Mouse (Mus musculus) induced T-regulatory cell, adult 2 months (primary cell): ENCODE results near the gene Fam57b.
"Not testable (repeated sequence)": the region's sequence is repeated elsewhere in the genome, so short reads cannot be mapped to it uniquely, and the experiment has no call there.

Experiments
- DNase-seq: peaks from one replicate; pipeline ENCODE4 v3.0.0-alpha.2; 2012; ENCODE audit warnings: low read depth

The Fam57b gene

DNA sequence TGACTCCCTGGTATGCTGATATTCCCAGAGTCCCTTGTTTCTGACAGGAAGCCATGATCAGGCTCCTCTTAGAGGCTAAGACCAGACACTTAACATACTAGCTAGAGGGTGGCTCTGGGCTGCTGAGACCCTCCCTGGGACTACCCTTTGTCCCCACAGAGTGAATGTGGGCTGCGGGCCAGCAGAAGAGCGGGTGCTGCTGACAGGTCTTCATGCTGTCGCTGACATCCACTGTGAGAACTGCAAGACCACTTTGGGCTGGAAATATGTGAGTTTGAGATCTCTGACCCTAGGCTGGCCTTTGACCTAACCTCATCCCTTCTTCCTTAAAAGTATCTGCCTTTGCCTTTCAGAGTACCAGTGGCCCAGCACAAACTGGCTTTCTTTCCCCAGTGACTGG is 19.3 kb upstream of the Fam57b start:
- DNase-seq, result no peak

DNA sequence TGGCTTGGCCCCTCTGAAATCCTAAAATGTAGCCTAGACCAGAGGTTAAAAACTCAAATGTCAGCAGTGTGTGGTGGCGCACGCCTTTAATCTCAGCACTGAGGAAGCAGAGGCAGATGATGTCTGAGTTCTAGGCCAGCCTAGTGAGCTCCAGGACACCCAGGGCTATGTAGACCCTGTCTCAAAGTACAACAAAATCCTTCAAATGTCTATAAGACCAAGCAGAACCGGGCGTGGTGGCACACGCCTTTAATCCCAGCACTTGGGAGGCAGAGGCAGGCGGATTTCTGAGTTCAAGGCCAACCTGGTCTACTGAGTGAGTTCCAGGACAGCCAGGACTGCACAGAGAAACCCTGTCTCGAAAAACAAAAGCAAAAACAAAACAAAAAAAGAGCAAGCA is 18.4 kb upstream of the Fam57b start:
- not testable (repeated sequence) for DNase-seq

DNA sequence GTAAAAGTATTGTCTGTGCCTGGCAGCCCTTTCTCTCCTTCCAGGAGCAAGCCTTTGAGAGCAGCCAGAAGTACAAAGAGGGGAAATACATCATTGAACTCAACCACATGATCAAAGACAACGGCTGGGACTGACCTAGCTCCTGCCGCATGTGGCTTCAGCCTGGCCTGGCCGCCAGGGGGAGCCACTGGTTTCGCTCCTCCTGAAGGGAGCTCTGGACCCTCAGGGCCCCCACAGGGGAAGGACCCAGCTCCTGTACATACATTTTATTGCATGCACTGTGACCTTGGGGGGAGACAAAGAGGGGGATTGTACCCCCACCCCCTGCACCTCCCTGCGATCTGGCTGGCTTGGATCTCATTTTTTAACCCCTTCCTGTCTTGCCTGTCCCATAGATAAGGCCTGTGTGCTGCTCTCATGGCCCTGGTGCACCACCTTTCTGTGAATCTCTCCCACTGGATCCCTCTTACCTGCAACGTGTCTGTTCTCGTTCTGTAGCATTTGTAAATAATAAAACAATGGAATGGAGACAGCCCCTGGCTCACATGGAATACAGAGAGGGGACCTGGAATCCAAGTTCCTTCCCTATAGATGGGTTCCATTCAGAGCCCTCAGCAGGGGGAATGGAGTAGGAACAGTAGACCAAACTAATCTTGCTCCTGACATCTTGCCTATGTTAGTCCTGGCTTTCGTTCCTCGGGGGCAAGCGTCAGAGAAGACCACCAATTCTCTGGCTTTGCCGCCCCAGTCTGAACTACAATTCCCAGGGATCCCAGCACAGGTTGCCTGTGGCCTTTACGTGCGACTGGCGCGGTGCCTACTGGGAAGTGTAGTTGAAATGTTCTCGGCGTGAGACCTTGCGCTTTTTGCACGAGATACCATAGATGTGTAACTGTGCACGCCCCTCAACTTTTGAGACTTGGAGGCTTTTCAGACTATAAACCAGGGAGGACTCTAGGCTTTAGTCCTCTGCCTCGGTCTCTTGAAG is 17.2 kb upstream of the Fam57b start:
- peak; percentile 88 for DNase-seq

DNA sequence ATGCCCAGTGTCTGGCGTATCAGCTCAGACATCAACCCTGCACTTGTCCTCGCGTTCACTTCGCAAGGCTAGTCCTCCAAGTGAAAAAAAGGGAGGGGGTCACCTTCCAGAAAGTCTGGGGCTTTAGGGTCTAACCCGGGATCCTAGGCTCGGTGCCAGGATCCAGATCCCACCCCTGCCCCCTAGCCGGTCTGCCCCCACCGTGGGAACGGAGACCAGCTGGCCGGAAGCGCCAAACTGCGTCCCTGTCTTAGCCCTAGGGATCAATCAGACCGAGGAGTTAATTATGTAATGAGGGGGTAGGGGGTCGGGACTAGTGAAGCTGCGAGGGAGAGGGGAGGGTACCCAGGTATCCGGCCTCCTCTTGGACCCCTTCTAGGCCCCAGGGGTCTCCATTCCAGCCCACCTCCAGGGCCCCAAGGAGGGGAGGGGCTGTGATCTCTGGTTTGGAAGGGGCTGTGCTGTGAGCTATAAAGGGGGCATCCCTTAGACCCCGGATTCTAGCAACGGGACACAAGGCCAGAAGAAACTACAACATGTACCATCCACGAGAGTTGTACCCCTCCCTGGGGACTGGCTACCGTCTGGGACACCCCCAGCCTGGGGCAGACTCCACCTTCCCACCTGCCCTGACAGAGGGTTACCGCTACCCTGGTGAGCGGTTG is 16.4 kb upstream of the Fam57b start, which contains the start of gene Tbx6:
Gene Tbx6, plus strand, starts transcription at position 513 of the 665 bp plus-strand sequence.
- DNase-seq, result no peak

DNA sequence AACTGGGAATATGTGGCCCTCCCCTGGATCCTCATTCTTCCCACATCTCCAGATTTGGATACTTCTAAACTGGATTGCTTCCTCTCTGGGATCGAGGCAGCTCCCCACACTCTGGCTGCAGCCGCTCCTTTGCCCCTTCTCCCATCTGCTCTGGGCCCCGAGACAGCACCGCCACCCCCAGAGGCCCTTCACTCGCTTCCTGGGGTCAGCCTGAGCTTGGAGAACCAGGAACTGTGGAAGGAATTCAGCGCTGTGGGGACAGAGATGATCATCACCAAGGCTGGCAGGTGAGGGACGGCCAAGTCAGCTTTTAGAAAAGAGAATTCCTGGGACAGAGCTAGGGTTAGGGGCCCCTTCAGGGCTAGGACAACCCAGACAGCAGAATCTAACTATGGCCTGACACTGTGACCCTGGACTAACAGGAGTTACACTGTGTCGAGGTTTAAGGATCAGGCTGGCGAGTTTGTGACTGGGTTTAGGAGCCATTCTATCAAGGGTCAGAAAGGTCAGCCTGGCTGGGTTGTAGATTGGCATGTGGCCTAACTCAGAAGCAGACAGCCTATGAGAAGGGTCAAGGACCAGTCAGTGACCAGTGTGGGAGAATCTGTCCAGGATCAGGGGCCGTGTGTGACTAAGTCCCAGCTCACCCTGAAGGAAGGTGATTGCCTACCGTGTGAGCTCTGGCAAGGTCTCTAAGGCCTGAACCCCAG is 15.7 kb upstream of the Fam57b start:
- no peak for DNase-seq

DNA sequence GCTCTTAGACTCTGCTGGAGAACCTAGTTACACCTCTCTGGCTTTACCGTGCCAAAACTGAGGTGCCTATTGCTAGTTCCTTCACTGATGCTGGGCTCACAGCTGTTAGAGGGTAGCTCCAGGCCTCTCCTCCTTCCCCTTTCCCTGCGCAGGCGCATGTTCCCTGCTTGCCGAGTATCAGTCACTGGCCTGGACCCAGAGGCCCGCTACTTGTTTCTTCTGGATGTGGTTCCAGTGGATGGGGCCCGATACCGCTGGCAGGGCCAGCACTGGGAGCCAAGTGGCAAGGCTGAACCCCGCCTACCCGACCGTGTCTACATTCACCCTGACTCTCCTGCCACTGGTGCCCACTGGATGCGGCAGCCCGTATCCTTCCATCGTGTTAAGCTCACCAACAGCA is 14.8 kb upstream of the Fam57b start:
- no peak for DNase-seq

DNA sequence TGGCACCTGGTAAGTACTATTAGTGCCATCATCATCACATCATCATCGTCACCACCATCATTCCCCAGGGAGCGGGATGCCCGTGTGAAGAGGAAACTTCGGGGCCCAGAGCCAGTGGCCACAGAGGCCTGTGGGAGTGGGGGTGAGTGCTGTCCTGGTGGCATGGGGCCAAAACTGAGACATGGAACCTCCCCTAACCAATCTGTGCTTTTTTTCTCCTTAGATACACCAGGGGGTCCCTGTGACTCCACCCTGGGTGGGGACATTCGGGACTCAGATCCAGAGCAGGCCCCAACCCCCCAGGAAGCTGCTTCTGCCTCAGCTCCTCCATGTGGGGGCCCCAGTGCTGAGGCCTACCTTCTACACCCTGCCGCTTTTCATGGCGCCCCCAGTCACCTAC is 13.0 kb upstream of the Fam57b start:
- DNase-seq, result no peak

DNA sequence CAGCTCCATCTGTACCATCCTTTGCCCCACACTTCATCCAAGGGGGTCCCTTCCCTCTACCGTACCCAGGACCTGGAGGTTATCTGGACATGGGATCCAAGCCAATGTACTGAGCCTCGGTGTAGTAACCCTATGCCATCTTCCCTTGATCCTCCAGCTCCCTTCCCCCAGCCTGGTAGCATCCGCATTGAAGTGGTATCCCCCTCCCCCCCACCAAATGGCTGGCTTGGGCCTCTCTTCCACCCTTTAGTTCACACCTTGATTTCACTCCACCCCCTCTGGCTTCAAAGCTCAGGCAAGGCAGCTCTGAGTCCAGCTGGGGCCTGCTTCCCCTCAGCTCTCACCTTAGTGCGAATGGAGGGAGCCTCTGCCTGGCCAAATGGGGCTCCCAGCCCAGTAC is 12.4 kb upstream of the Fam57b start:
- DNase-seq, result no peak

DNA sequence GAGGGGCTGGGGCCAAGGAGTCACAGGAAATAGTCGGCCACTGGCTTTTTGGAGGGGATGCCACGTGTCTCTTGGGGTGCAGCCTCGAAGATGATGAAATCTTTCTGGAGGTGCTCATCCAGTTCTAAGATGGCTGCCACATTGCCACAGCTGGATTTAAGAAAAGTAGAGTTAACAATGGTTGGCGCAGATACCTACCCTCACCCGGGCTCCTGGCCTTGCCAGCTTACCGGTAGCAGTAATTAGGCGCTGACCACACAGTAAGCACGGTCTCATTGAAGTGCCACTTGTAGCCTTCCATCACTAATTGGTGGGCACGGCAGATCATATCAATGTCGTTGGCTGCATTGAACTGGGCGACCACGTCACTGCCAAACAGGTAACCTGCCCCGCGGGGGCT is 11.3 kb upstream of the Fam57b start:
- no peak for DNase-seq

DNA sequence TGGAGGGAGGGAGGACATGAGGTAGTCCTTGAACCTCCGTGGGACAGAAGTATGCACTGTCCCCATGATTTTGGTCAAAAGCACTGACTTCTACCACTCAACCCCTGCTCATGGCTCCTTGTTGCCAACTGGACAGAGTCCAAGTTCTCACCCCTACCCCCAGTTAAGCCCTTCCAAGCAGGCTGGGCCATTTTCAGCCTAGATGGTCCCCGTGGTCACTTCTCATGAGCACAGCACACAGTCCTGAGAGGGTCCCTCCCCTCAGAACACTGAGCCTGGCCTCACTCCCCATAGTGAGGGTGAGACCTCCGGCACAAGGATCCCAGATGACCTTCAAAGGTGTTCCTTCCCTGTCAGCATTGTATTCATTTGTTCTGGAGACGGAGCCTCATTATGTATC is 8.3 kb upstream of the Fam57b start:
- no peak for DNase-seq

DNA sequence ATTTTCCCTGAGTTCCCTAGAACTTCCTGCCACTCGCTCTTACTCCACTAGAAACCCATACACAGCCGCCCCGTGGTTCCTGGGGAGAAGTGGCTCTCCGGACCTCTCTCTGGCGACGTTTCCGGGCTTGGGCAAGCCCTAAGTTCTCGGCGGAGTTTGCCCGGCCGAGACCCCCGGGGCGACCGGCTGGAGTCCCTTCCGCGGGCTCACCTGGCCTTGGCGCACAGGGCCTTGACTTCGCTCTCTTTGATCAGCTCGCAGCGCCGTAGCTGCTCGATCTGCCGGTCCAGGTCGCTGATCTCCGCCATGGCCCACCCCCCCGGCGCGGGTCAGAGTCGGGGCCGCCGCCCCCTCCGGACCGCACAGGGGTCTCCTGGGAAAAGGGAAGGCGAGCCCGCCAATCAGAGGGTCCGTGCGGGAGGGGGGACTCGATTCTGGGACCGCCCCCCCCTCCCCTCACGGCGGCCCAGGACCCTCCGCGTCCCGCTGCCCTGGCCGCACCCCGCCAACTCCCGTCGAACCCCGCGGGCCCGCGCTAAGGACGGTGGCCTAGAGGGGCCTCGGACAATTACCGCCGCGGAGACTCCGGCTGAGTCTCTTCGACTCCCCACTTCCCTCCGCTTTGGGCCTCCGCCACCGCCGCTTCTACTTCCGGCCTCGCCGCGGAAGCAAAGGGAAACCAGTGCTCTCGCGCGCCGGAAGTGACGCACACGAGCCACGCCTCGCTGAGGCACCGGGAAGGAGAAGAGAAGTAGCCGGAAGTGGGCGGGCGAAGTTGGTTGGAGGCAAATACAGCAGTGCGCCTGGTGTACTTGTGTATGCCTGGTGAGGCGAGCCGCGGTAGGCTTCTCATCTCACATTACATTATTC is 5.4 kb upstream of the Fam57b start, which contains the start of gene Ppp4c:
Gene Ppp4c, minus strand, starts transcription at position 646 of the 870 bp plus-strand sequence.
- peak; percentile 99 for DNase-seq

DNA sequence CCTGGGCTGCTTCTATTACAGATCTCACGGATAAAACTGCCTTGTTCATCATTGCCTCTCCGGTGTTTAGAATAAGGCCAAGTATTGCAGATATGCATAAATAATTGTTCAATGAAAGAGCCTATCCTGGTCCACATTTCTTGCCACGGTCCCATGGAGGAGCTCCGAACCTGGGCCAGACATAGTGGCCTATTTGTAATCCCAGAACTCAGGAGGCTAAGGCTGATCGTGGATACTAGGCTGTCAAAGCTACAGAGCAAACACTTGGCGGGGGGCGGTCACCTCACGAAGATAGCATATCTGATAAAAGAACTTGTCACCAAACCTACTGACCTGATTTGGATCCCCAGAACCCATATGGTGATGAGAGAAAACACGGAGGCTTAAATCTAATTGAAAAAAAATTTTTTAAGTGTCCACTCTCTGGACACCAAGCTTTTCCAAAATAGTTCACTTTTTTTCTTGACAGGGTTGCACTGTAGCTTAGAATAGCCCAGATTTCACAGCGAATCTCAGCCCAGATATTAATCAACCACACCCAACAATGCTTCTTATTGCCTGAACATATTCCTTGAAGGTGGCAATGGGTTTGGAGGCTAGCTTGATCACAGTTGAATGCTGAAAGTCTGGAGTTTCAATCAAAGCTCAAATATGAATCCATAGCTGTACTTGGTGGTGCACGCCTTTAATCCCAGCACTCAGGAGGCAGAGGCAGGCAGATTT is 4.6 kb upstream of the Fam57b start:
- no peak for DNase-seq

DNA sequence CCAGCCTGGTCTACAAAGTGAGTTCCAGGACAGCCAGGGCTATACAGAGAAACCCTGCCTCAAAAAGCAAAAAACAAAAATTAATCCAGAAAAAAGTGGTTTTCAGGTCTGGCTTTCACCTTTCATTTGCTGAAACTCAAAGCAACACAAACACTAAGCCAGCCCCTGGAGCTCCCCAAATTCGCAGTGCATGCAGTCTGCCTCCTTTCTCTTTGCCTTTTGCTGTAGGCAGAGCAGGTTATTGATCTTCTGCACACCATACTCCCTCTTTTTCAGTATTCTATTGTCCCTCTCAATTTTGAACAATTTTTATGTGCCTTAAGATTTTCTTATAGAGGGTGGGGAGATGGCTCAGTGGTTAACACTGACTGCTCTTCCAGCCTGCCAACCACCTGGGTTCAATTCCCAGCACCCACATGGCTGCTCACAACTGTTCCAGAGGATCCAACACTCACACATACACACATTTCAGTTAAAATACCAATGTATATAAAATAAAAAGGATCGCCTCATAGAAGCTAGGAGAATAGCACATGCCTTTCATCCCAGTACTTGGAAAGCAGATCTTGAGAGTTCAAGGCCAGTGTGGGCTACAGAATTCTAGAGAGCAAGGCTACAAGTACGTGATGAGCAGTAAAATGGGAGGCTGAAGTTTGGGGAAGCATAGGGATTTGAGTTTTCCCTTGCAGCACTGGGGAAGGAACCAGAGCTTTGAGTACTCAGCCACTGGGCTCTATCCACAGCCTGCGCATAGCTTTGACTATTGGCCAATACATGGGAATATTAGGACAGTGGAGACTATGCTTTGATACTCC is 3.8 kb upstream of the Fam57b start:
- no peak for DNase-seq

DNA sequence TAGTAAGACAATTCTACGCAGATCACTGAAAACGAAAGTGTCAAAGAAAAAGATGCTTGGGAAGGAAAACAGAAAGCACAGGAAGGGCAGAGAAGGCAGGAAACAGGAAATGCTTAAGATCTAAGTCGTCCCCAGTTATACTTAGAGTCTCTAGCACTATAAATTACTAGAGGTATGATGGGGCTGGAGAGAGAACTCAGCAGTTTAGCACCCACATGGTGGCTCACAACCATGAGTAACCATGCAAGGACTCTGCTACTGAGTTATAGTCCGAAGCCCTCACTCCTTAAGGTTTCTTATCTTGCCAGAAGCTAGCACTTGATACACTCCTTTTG is 3.2 kb upstream of the Fam57b start:
- peak; percentile 78 for DNase-seq

DNA sequence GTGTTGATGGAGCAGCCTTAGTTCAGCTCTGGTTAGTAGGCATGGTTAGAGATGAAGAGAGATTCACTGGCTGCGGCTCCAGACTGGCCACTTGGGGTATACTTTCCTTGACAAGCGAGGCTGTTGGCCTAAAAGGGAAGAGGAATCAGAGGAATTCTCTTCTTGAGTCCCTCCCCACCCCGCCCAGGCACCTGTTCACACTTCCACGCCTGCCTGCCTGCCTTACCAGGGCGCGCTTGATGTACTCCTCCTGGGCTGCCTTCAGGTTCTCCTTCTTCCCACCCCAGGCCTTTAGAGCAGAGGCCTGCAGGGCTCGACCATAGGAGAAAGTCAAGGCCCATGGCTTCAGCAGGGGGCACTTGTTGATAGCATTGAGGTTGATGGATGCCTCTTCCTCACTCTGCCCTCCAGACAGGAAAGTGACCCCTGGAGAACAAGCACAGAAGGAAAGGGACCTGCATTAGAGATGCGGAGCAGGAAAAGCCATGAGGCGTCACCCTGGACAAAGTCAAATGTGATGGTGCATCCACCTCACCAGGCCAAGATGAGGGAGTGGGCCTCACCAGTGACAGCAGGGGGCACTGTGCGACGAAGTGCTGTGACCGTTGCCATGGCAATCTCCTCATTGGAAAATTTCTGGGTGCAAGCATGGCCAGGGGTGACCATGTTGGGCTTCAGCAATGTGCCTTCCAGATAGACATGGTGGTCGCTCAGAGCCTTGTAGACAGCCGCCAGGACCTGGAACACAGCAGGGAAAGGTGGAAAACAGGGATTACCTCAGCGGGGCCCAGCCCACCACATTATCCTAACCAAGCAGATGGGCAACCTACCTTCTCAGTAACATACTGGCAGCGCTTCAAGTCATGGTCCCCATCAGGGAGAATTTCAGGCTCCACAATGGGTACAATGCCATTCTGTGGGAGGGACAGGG is 1.8 kb upstream of the Fam57b start:
- DNase-seq, result no peak

DNA sequence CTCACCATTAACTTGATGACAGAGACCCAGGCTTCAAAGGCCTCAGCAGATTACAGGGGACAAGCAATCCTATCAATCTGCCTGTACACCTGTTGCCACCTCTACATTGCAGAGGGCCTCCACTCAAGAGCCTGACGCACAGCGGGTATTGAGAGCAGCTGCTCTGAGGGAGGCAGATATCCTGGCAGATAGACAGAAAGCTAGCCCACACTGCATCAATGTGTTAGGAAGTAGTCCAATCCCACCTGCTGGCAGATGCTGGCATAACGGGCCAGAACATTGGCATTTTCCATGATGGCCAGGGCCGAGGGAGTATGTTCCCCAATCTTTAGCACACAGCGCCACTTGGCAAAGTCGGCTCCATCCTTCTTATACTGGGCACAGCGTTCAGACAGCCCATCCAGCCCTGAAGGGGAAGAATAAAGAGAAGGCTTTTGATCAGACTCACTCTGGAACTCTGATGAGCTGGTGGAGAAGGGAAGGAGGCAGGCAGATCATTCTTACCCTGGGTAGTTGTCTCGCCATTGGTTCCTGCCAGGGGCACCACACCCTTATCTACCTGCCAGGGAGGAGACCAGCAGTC is 1.0 kb upstream of the Fam57b start:
- peak; percentile 71 for DNase-seq

DNA sequence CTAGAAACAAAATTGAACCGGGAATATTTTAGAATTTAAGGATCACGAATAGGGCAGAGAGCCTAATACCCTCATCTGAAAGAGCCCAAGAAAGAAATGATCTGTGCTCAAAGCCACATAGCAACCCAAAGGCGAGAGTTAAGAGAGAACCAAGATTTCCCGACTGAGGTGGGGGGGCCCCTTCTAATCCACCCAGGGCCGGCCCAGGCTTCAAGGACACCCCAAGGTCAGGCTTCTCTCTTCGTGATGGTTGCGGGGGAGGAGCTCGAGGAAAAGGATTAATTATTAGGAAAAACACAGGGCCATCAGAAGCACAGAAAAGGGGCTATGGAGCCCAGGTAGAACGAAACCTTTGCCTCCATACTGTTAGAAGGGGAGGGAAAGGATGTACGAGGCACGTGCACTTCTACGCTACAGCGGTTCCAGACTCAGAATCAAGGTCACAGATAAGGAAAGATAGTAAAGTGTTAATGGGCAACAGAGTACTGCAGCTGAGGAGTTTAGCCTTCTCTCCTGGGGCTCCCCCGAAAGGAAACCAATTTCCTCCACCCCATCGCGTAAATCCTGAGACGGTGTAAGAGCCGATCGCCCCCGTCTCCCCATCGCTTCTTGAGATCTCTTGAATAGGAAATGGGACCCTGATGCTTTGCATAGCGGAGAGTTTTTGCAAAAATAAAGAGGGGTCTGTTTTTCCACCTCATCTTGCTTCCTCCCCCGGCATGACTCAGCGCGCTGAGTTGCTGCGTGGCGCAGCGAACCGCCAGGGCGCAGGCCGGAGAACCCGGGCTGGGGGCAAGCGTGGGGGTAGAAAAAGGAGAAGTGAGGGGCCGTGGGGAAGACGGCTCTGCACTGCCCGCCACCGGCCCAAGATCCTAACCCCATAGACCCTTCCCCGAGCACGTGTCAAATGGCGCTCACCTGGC is 920 bp downstream of the Fam57b start:
- DNase-seq, result peak; percentile 78
